Mouse (Mus musculus): ENCODE measurements around the gene Cherp. TPM values are rescaled to one million over a fixed set of nuclear protein-coding genes. Genes with fewer than 3 reads are reported as not detected.

Gene Cherp
- total RNA-seq (2012; rRNA removed) = 18.1 and 20.2 TPM in 2 replicates
- 6.1 and 8.9 TPM in 2 replicates for total RNA-seq (2014; rRNA removed)
- 69.5 and 80.4 TPM in 2 replicates for polyA plus RNA-seq (2012; ENCODE audit: insufficient read length, low read depth)

DNA sequence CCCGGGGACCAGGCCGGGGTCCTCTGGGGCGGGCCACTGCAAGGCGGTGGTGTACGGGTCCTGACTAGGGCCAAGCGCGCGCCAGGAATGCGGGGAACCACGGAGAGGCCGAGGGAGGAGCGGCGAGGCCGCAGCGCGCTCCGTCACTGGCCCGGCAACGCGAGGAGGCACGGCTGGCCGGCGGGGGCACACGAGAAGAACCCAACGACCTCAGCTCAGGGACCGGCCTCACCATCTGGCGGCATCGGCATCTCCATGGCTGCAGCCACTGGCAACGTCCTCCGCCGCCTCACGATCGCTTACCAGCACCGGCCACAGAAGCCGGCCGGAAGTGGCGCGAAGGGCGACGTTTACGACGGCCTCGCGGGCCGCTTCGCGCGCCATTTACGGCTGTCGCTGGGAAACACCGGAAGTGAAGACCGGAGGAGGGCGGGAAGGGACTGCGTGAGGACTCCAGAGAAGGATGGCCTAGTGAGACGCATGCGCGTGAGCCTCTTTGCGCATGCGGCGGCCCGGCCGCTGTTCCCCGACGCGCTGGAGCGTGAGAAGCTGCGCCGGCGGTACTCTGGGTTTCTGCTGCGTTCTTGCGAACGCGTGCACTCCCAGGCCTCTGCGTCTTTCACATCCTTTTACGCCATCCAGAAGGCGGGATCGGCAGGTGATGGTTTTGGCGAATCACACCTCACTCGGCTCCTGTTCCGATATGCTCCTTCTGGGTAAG lies at the start of gene Cherp:
Gene Cherp, minus strand, starts transcription at position 401 of the 721 bp plus-strand sequence.
- peaks cover 30 to 54% of the 10 kb centered on the region in 2 experiments for H3K36me3 ChIP-seq (replicated peaks in 1 of 2; ENCODE audit: control insufficient read depth in 1 of 2, insufficient read depth in 1 of 2, low read length in 1 of 2)

DNA sequence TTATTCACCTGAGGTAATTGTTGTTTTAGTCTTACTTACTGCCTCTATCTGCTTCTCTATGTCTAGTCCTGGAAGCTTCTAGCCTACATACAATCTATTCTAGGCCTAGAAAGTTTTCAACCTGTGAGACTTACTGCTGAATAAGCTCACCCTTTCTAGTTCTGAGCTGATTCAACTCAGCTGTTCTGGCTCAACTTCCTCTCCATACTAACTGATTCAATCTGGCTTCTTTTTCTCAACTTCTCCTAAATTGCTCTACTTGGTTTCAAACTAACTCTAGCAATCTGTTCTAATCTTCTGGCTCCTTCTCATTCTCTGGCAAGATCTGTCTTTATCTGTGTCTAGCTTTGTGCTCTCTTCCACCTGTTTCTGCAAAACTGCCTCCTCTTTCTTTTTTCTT lies 46.9 kb upstream of the Cherp start:
- H3K4me1 ChIP-seq (ENCODE audit: control insufficient read depth in 1 of 2, insufficient read depth in 2 of 2) = peaks cover 0 to 4% of the 10 kb centered on the region in 2 experiments; a peak in 2 of 4 replicates
- H3K79me2 ChIP-seq (replicated peaks; ENCODE audit: control insufficient read depth, extremely low read depth, insufficient read depth, poor library complexity, severe bottlenecking) = peaks cover 12% of the 10 kb centered on the region
- H3K9ac ChIP-seq (ENCODE audit: insufficient read depth, low read depth) = no peak overlapping the region
- dilution Hi-C loops (cut with MboI; ENCODE audit: extremely low pct_ligation_motif_present, extremely low pct_unique_long_range_greater_than_20kb, low sequenced_read_pairs) = no loop called here
- peaks cover 0 to 44% of the 10 kb centered on the region in 2 experiments for H3K36me3 ChIP-seq (replicated peaks in 1 of 2; ENCODE audit: control insufficient read depth in 1 of 2, insufficient read depth in 1 of 2, low read length in 1 of 2)
- H3K27ac ChIP-seq (ENCODE audit: insufficient read depth, low read depth) = no peak overlapping the region
- TF ChIP-seq ZMIZ1 (IDR thresholded peaks at IDR 0.05; ENCODE audit: low read depth, low read length) (no peak), NELFE (IDR thresholded peaks at IDR 0.05; ENCODE audit: low read depth, low read length) (no peak), ZNF384 (IDR thresholded peaks at IDR 0.05; ENCODE audit: low read depth, low read length) (no peak), NRF1 (IDR thresholded peaks at IDR 0.05; ENCODE audit: low read depth, low read length) (no peak), MEF2A (IDR thresholded peaks at IDR 0.05; ENCODE audit: borderline replicate concordance, low read depth, low read length) (no peak), RCOR1 (conservative IDR thresholded peaks at IDR 0.05; ENCODE audit: low read depth, low read length) (no peak), MAFK (IDR thresholded peaks at IDR 0.05; ENCODE audit: insufficient replicate concordance, low read length) (no peak), ZC3H11A (IDR thresholded peaks at IDR 0.05; ENCODE audit: low read depth, low read length) (no peak), ETS1 (conservative IDR thresholded peaks at IDR 0.05; ENCODE audit: low read depth, low read length) (no peak), IRF4 (IDR thresholded peaks at IDR 0.05; ENCODE audit: low read depth, low read length) (no peak), SIN3A (IDR thresholded peaks at IDR 0.05; ENCODE audit: low read length) (no peak)
- in situ Hi-C loops (cut with MboI; ENCODE audit: low pct_ligation_motif_present, low pct_unique_long_range_greater_than_20kb, low sequenced_read_pairs) = no loop called here
- H3K4me2 ChIP-seq (ENCODE audit: insufficient read depth, low read depth, poor library complexity, severe bottlenecking) = no peak overlapping the region
- no peak overlapping the region for H3K4me3 ChIP-seq (replicated peaks in 1 of 3; ENCODE audit: low read depth in 2 of 3, low read length in 2 of 3, poor library complexity in 1 of 3)
- H3K9me3 ChIP-seq (replicated peaks; ENCODE audit: low read length) = peaks cover 2% of the 10 kb centered on the region
- no peak for DNase-seq (ENCODE audit: extremely low read depth)
- H3K27me3 ChIP-seq (replicated peaks) = no peaks in the 10 kb centered on the region

More for the DNA sequence above, at the start of gene Cherp:
- peak; percentile 98 for DNase-seq (ENCODE audit: extremely low read depth)
- H3K27me3 ChIP-seq (replicated peaks) = no peaks in the 10 kb centered on the region
- peak; percentile 83; the same call in 1 of the 2 replicates for TF ChIP-seq MXI1 (IDR thresholded peaks at IDR 0.05; ENCODE audit: low read depth, low read length)
- peak; percentile 86 for TF ChIP-seq TBP (conservative IDR thresholded peaks at IDR 0.05; ENCODE audit: low read depth, low read length)
- TF ChIP-seq UBTF (IDR thresholded peaks at IDR 0.05; ENCODE audit: low read depth, low read length) = 0 out of 2 replicates have a peak, but pooled peaks have one; percentile 38
- TF ChIP-seq ZMIZ1 (IDR thresholded peaks at IDR 0.05; ENCODE audit: low read depth, low read length) = peak; percentile 92
- no peak for TF ChIP-seq USF2 (conservative IDR thresholded peaks at IDR 0.05; ENCODE audit: low read depth, low read length)
- TF ChIP-seq IRF4 (IDR thresholded peaks at IDR 0.05; ENCODE audit: low read depth, low read length) = 0 out of 2 replicates have a peak, but pooled peaks have one; percentile 60
- no peak for TF ChIP-seq RCOR1 (conservative IDR thresholded peaks at IDR 0.05; ENCODE audit: low read depth, low read length)
- TF ChIP-seq CHD2 (IDR thresholded peaks at IDR 0.05; ENCODE audit: low read length) = no peak
- peak; percentile 32; the same call in 1 of the 2 replicates for TF ChIP-seq GABPA (IDR thresholded peaks at IDR 0.05; ENCODE audit: insufficient replicate concordance, low read depth, low read length)
- TF ChIP-seq MAFK (IDR thresholded peaks at IDR 0.05; ENCODE audit: insufficient replicate concordance, low read length) = no peak
- TF ChIP-seq SMC3 (IDR thresholded peaks at IDR 0.05; ENCODE audit: low read depth, low read length) = no peak
- TF ChIP-seq JUND (conservative IDR thresholded peaks at IDR 0.05; ENCODE audit: low read depth, low read length) = no peak
- no peak; the same call in 1 of the 2 replicates for TF ChIP-seq POLR2AphosphoS2 (IDR thresholded peaks at IDR 0.05; ENCODE audit: low read depth, low read length)
- no peak for TF ChIP-seq MAZ (IDR thresholded peaks at IDR 0.05; ENCODE audit: low read depth, low read length)
- TF ChIP-seq MEF2A (IDR thresholded peaks at IDR 0.05; ENCODE audit: borderline replicate concordance, low read depth, low read length) = peak; percentile 57; the same call in 1 of the 2 replicates
- peak; percentile 79 for TF ChIP-seq BHLHE40 (IDR thresholded peaks at IDR 0.05; ENCODE audit: low read depth, low read length)
- peak; percentile 92 for TF ChIP-seq MAX (IDR thresholded peaks at IDR 0.05; ENCODE audit: low read length)
- no peak for TF ChIP-seq PAX5 (IDR thresholded peaks at IDR 0.05; ENCODE audit: low read length)
- TF ChIP-seq ETS1 (conservative IDR thresholded peaks at IDR 0.05; ENCODE audit: low read depth, low read length) = 0 out of 2 replicates have a peak, but pooled peaks have one; percentile 29
- TF ChIP-seq TCF12 (IDR thresholded peaks at IDR 0.05; ENCODE audit: low read depth, low read length) = peak; percentile 90
- no peak for TF ChIP-seq CTCF (conservative IDR thresholded peaks at IDR 0.05 in 1 of 2, IDR thresholded peaks at IDR 0.05 in 1 of 2; ENCODE audit: low read depth in 2 of 2, low read length in 2 of 2)
- peak; percentile 76; the same call in 1 of the 2 replicates for TF ChIP-seq SIN3A (IDR thresholded peaks at IDR 0.05; ENCODE audit: low read length)
- peak; percentile 96 for TF ChIP-seq ELF1 (IDR thresholded peaks at IDR 0.05; ENCODE audit: low read depth, low read length)
- no peak for TF ChIP-seq JUN (IDR thresholded peaks at IDR 0.05; ENCODE audit: insufficient read depth, low read depth, low read length)
- no peak for TF ChIP-seq RAD21 (IDR thresholded peaks at IDR 0.05; ENCODE audit: low read depth, low read length)
- peak; percentile 100 for TF ChIP-seq NRF1 (IDR thresholded peaks at IDR 0.05; ENCODE audit: low read depth, low read length)
- TF ChIP-seq E2F4 (IDR thresholded peaks at IDR 0.05; ENCODE audit: insufficient replicate concordance, low read depth, low read length) = peak; percentile 95; the same call in 1 of the 2 replicates
- no peak for TF ChIP-seq EP300 (IDR thresholded peaks at IDR 0.05; ENCODE audit: low read length)
- TF ChIP-seq USF1 (IDR thresholded peaks at IDR 0.05; ENCODE audit: low read depth, low read length) = no peak
- TF ChIP-seq MYC (IDR thresholded peaks at IDR 0.05; ENCODE audit: low read depth, low read length) = no peak; the same call in none of the 2 replicates
- no peak for TF ChIP-seq ZKSCAN1 (IDR thresholded peaks at IDR 0.05; ENCODE audit: borderline replicate concordance, low read depth, low read length)
- TF ChIP-seq HCFC1 (IDR thresholded peaks at IDR 0.05; ENCODE audit: low read depth, low read length) = peak; percentile 91
- no peak for TF ChIP-seq CHD1 (IDR thresholded peaks at IDR 0.05; ENCODE audit: low read depth, low read length)
- TF ChIP-seq ZNF384 (IDR thresholded peaks at IDR 0.05; ENCODE audit: low read depth, low read length) = no peak
- peak; percentile 96 for TF ChIP-seq KAT2A (IDR thresholded peaks at IDR 0.05; ENCODE audit: insufficient replicate concordance, low read length)
- peak; percentile 95; the same call in 1 of the 2 replicates for TF ChIP-seq NELFE (IDR thresholded peaks at IDR 0.05; ENCODE audit: low read depth, low read length)
- peak; percentile 96 for TF ChIP-seq POLR2A (IDR thresholded peaks at IDR 0.05; ENCODE audit: low read depth, low read length)
- TF ChIP-seq ZC3H11A (IDR thresholded peaks at IDR 0.05; ENCODE audit: low read depth, low read length) = no peak
- H3K9ac ChIP-seq (ENCODE audit: insufficient read depth, low read depth) = peak within 1 kb of the TSS; percentile 89
- H3K4me3 ChIP-seq (replicated peaks in 1 of 3; ENCODE audit: low read depth in 2 of 3, low read length in 2 of 3, poor library complexity in 1 of 3) = peak within 1 kb of the TSS; percentile 82 to 95 (median 83)
- peaks cover 24% of the 10 kb centered on the region for H3K79me2 ChIP-seq (replicated peaks; ENCODE audit: control insufficient read depth, extremely low read depth, insufficient read depth, poor library complexity, severe bottlenecking)
- in situ Hi-C loops (cut with MboI; ENCODE audit: low pct_ligation_motif_present, low pct_unique_long_range_greater_than_20kb, low sequenced_read_pairs) (no loop called here), dilution Hi-C loops (cut with MboI; ENCODE audit: extremely low pct_ligation_motif_present, extremely low pct_unique_long_range_greater_than_20kb, low sequenced_read_pairs) (no loop called here)
- H3K9me3 ChIP-seq (replicated peaks; ENCODE audit: low read length) = peaks cover 2% of the 10 kb centered on the region
- peak within 1 kb of the TSS; percentile 80 for H3K27ac ChIP-seq (ENCODE audit: insufficient read depth, low read depth)
- peak within 1 kb of the TSS; percentile 99 for H3K4me2 ChIP-seq (ENCODE audit: insufficient read depth, low read depth, poor library complexity, severe bottlenecking)
- peaks cover 7 to 28% of the 10 kb centered on the region in 2 experiments for H3K4me1 ChIP-seq (ENCODE audit: control insufficient read depth in 1 of 2, insufficient read depth in 2 of 2)

All from CH12.LX (cell line).